Mouse (Mus musculus) C2C12 (cell line): ENCODE results near the gene Gk2. TPM values are rescaled to one million over a fixed set of nuclear protein-coding genes. Genes with fewer than 3 reads are reported as not detected.

Experiments
- H3K27me3 ChIP-seq: one replicate; pipeline ENCODE4 v1.6.1; 2011; ENCODE audit not compliant: control insufficient read depth, insufficient read depth, insufficient read length
- H3K36me3 ChIP-seq: one replicate; pipeline ENCODE4 v1.6.1; 2011; ENCODE audit not compliant: control insufficient read depth, insufficient read depth
- H3K4me3 ChIP-seq: one replicate; pipeline ENCODE4 v1.5.1; 2011; ENCODE audit warnings: mild to moderate bottlenecking, control low read depth; ENCODE audit not compliant: poor library complexity, insufficient read depth, severe bottlenecking
- H3K79me2 ChIP-seq: one replicate; pipeline ENCODE4 v1.6.1; 2011; ENCODE audit not compliant: control insufficient read depth, insufficient read depth
- H3K79me3 ChIP-seq: one replicate; pipeline ENCODE4 v1.6.1; 2011; ENCODE audit warnings: low read depth, control low read depth
- H3ac ChIP-seq: one replicate; pipeline ENCODE3; 2011; ENCODE audit warnings: low read depth; ENCODE audit not compliant: control insufficient read depth, insufficient read length
- CEBPB ChIP-seq: IDR thresholded peaks from one replicate; pipeline ENCODE4 v1.6.1; 2011; ENCODE audit warnings: low read depth, mild to moderate bottlenecking, control low read depth, moderate library complexity
- CTCF ChIP-seq: IDR thresholded peaks from one replicate; pipeline ENCODE4 v1.5.1; 2011; ENCODE audit not compliant: control insufficient read depth, insufficient read depth, insufficient read length
- FOSL1 ChIP-seq: IDR thresholded peaks from one replicate; pipeline ENCODE4 v1.8.0; 2011; ENCODE audit warnings: mild to moderate bottlenecking, low read length; ENCODE audit not compliant: poor library complexity, insufficient read depth, severe bottlenecking
- MAX ChIP-seq: IDR thresholded peaks from one replicate; pipeline ENCODE4 v1.6.1; 2011; ENCODE audit warnings: mild to moderate bottlenecking, control low read depth
- MYOD1 ChIP-seq: IDR thresholded peaks from one replicate; pipeline ENCODE4 v1.6.1; 2011; ENCODE audit warnings: low read depth; ENCODE audit not compliant: control insufficient read depth, insufficient read length
- MYOG ChIP-seq: IDR thresholded peaks from one replicate; pipeline ENCODE4 v1.6.1; 2011; ENCODE audit not compliant: control insufficient read depth, insufficient read length; ENCODE audit errors: extremely low read depth
- USF1 ChIP-seq: IDR thresholded peaks from one replicate; pipeline ENCODE4 v1.6.1; 2011; ENCODE audit warnings: low read depth, mild to moderate bottlenecking, control low read depth, moderate library complexity
- polyA plus RNA-seq: library from polyadenylated mRNA; unstranded; fragments of >200 nt; fragmentation: generic; extraction: Trizol; gene quantifications from one replicate; pipeline ENCODE4 v1.2.1, GENCODE M21; 2012; ENCODE audit warnings: missing spikeins

Gene Gk2
- polyA plus RNA-seq, 1 experiment: not detected

DNA sequence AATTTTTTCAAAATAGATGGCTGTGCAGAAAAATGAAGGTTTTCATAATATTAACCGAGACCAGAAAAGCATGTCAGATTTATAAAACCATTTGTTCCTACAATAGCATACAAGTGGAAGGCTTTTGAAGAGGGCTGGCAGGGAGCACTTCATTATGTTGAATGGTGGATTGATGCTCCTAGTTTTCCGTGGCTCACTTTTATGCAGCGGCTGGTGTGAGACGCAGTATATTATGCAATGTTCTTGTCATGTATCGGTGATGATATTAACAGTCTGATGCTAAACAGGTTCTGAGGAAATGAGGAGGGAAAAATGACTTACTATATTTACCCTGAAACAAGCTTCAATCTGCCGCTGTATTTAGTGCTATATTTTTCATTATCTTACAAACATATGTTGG is 46.6 kb downstream of the Gk2 start:
- Histone ChIP-seq H3ac (no peak overlapping the region), H3K79me3 (no peaks in the 10 kb centered on the region), H3K27me3 (no peaks in the 10 kb centered on the region), H3K79me2 (no peaks in the 10 kb centered on the region), H3K4me3 (no peak overlapping the region), H3K36me3 (no peaks in the 10 kb centered on the region)
- TF ChIP-seq CTCF (no peak), MYOD1 (no peak), USF1 (no peak), CEBPB (no peak), FOSL1 (no peak), MYOG (no peak)

DNA sequence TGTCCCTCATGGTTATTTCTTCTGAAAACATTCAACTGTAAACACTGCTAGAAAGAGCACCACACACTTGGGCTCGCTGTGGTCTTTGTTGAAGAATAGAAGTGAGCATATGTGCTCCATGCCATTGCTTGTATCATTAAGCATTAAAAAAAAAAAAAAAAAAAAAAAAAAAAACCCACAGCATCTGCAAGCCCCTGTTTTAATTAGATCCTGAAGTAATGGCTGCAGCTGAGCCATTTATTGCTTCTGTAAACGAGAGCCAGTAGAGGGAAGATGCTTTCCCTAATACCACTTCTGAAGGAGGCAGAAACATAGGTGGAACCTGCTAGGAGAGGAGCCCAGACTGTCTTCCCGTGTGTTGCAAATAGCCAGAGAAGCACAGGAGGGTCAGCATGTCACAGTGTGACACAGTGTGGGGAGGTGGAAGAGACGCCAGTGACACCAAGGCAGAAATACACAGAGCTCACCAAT is 47.6 kb downstream of the Gk2 start:
- no peaks in the 10 kb centered on the region for H3K36me3 ChIP-seq
- H3K79me2 ChIP-seq: no peaks in the 10 kb centered on the region
- no peaks in the 10 kb centered on the region for H3K27me3 ChIP-seq
- no peak overlapping the region for H3K4me3 ChIP-seq
- no peaks in the 10 kb centered on the region for H3K79me3 ChIP-seq
- no peak overlapping the region for H3ac ChIP-seq
- TF ChIP-seq USF1 (no peak), CTCF (no peak), MAX (no peak), MYOD1 (no peak), CEBPB (no peak), MYOG (no peak), FOSL1 (no peak)

Other genes starting within 250 kb of the Gk2 start
- 0.02 TPM for gene Naa11, start 64.6 kb downstream of the Gk2 start, polyA plus RNA-seq